Comparison of ENCODE assay signal across 8 mouse cellular contexts in genomic region chr4:34613571-34614145, GRCm38 (mm10). TPM values are rescaled to one million over a fixed set of nuclear protein-coding genes. Genes with fewer than 3 reads are reported as not detected.
DNase-seq lines count a peak whose midpoint lies in the region; ATAC-seq and TF ChIP-seq lines count a peak whose summit lies in the region.

No protein-coding gene starts in this region.

- TF ChIP-seq CTCF in kidney, adult 2 months (conservative IDR thresholded peaks at IDR 0.05; ENCODE audit: insufficient read depth, insufficient read length, low read depth, low read length) = no peak

- H3K27ac ChIP-seq in heart, embryonic 12.5 days (ENCODE audit: poor library complexity, severe bottlenecking) = no peak overlapping the region
- H3K27ac ChIP-seq in embryonic facial prominence, embryonic 15.5 days (replicated peaks) = peak overlapping the region; percentile 93; the same call in 1 of the 2 replicates
- H3K27ac ChIP-seq in kidney, adult 2 months (ENCODE audit: insufficient read depth, low read depth, low read length) = peak overlapping the region; percentile 90
- H3K27ac ChIP-seq in lung, embryonic 15.5 days = no peak overlapping the region

- 76% methylated on average over 6 of the region's 6 CpGs for WGBS in heart, embryonic 12.5 days
- WGBS in embryonic facial prominence, embryonic 15.5 days = 49% methylated on average over 6 of the region's 6 CpGs
- WGBS in kidney, adult 2 months = 20% methylated on average over 6 of the region's 6 CpGs
- WGBS in lung, embryonic 15.5 days = 54% methylated on average over 6 of the region's 6 CpGs

- H3K4me2 ChIP-seq in heart, embryonic 12.5 days = peak overlapping the region; percentile 91
- H3K4me2 ChIP-seq in embryonic facial prominence, embryonic 15.5 days (replicated peaks) = peak overlapping the region; percentile 81
- peak overlapping the region; percentile 80 for H3K4me2 ChIP-seq in lung, embryonic 15.5 days

- no peaks in the 10 kb centered on the region for H3K27me3 ChIP-seq in heart, embryonic 12.5 days (replicated peaks)
- no peaks in the 10 kb centered on the region for H3K27me3 ChIP-seq in embryonic facial prominence, embryonic 15.5 days
- H3K27me3 ChIP-seq in kidney, adult 2 months (replicated peaks; ENCODE audit: control insufficient read depth, insufficient read depth, low read length) = no peaks in the 10 kb centered on the region
- no peaks in the 10 kb centered on the region for H3K27me3 ChIP-seq in lung, embryonic 15.5 days

- H3K4me3 ChIP-seq in heart, embryonic 12.5 days = peak overlapping the region; percentile 96
- peak overlapping the region; percentile 89 for H3K4me3 ChIP-seq in embryonic facial prominence, embryonic 15.5 days (replicated peaks)
- peak overlapping the region; percentile 17 for H3K4me3 ChIP-seq in kidney, adult 2 months (ENCODE audit: insufficient read depth, low read depth, low read length)
- peak overlapping the region; percentile 85 for H3K4me3 ChIP-seq in lung, embryonic 15.5 days

- no peak for TF ChIP-seq POLR2A in kidney, adult 2 months (IDR thresholded peaks at IDR 0.05; ENCODE audit: low read depth, low read length)

- peaks cover 21% of the 10 kb centered on the region for H3K4me1 ChIP-seq in heart, embryonic 12.5 days (replicated peaks)
- peaks cover 25% of the 10 kb centered on the region for H3K4me1 ChIP-seq in embryonic facial prominence, embryonic 15.5 days
- H3K4me1 ChIP-seq in kidney, adult 2 months (ENCODE audit: control insufficient read depth, insufficient read depth, low read length) = peaks cover 6% of the 10 kb centered on the region; the same call in 1 of the 2 replicates
- H3K4me1 ChIP-seq in lung, embryonic 15.5 days = peaks cover 22% of the 10 kb centered on the region

- intact Hi-C loops in gastrocnemius, postnatal 36 days (cut with DNase I) = loop anchor here (10.0 kb wide), 1 partner anchor 161 kb away; the partner anchor contains the start of gene Smim8

- H3K36me3 ChIP-seq in heart, embryonic 12.5 days = peaks cover 7% of the 10 kb centered on the region
- peaks cover 11% of the 10 kb centered on the region; the same call in 1 of the 2 replicates for H3K36me3 ChIP-seq in embryonic facial prominence, embryonic 15.5 days
- no peaks in the 10 kb centered on the region for H3K36me3 ChIP-seq in kidney, adult 2 months (ENCODE audit: control insufficient read depth, insufficient read depth, low read length)
- peaks cover 7% of the 10 kb centered on the region for H3K36me3 ChIP-seq in lung, embryonic 15.5 days

- no peak for DNase-seq in heart, adult 18-20 months
- DNase-seq in MEL-GATA-1-ER (ENCODE audit: extremely low read depth, low read depth) = peak; percentile 36
- DNase-seq in kidney, adult 2 months = peak; percentile 61
- peak; percentile 50 for DNase-seq in testis, postnatal 10 days (ENCODE audit: low spot score)
- DNase-seq in gastrocnemius, postnatal 36 days = no peak

- H3K9me3 ChIP-seq in heart, embryonic 12.5 days (replicated peaks) = no peaks in the 10 kb centered on the region
- H3K9me3 ChIP-seq in embryonic facial prominence, embryonic 15.5 days (replicated peaks) = no peaks in the 10 kb centered on the region
- no peaks in the 10 kb centered on the region for H3K9me3 ChIP-seq in lung, embryonic 15.5 days

- H3K9ac ChIP-seq in heart, embryonic 12.5 days = peak overlapping the region; percentile 97
- H3K9ac ChIP-seq in embryonic facial prominence, embryonic 15.5 days = peak overlapping the region; percentile 92
- peak overlapping the region; percentile 89 for H3K9ac ChIP-seq in lung, embryonic 15.5 days

- no peak for ATAC-seq in heart, embryonic 12.5 days (ENCODE audit: insufficient number of reproducible peaks, low FRiP score)
- no peak for ATAC-seq in embryonic facial prominence, embryonic 15.5 days (ENCODE audit: insufficient number of reproducible peaks, low FRiP score, low TSS enrichment, low read depth)
- no peak for ATAC-seq in lung, embryonic 15.5 days (ENCODE audit: borderline replicate concordance, extremely low read depth, low FRiP score, low TSS enrichment)

RNA-seq across cellular contexts. Expression of gene Orc3, which starts 1.1 kb away (rescaled TPM):
- 76.2 and 82.2 TPM in 2 replicates for polyA plus RNA-seq in heart, embryonic 12.5 days (2016; fragmentation: Nextera tagmentation; extraction: Ambion mirVana)
- total RNA-seq in heart, adult 18-20 months (2021) = 10 to 100 TPM; 31.5 to 33.9 TPM
- polyA plus RNA-seq in embryonic facial prominence, embryonic 15.5 days (2015; fragmentation: Nextera tagmentation; extraction: Ambion mirVana) = 72.8 and 75.4 TPM in 2 replicates
- 16.6 and 18.7 TPM in 2 replicates for polyA plus RNA-seq in kidney, adult 2 months (2012; rRNA removed)
- 84.7 and 93.2 TPM in 2 replicates for polyA plus RNA-seq in lung, embryonic 15.5 days (2015; fragmentation: Nextera tagmentation; extraction: Ambion mirVana)
- 10 to 100 TPM; 32.7 to 36.2 TPM for total RNA-seq in gastrocnemius, postnatal 36 days (2021)

RNA-seq across cellular contexts. Expression of gene Rars2, which starts 1.1 kb away (rescaled TPM):
- polyA plus RNA-seq in heart, embryonic 12.5 days (2016; fragmentation: Nextera tagmentation; extraction: Ambion mirVana) = 53.7 and 62.1 TPM in 2 replicates
- total RNA-seq in heart, adult 18-20 months (2021) = 10 to 100 TPM; 22.5 to 25.4 TPM
- 53.6 and 60.7 TPM in 2 replicates for polyA plus RNA-seq in embryonic facial prominence, embryonic 15.5 days (2015; fragmentation: Nextera tagmentation; extraction: Ambion mirVana)
- polyA plus RNA-seq in kidney, adult 2 months (2012; rRNA removed) = 17.8 and 21.2 TPM in 2 replicates
- 60.8 and 61.0 TPM in 2 replicates for polyA plus RNA-seq in lung, embryonic 15.5 days (2015; fragmentation: Nextera tagmentation; extraction: Ambion mirVana)
- 10 to 100 TPM; 15.2 to 18.2 TPM for total RNA-seq in gastrocnemius, postnatal 36 days (2021)

Comparison
In these comparisons a context has a peak if more than half of its experiments do, and no peak if none do; other contexts are left out.
1. H3K27ac ChIP-seq: peak in embryonic facial prominence, embryonic 15.5 days (single experiment) and kidney, adult 2 months (single experiment); none in heart, embryonic 12.5 days (single experiment) and lung, embryonic 15.5 days (single experiment).
2. H3K4me3 ChIP-seq: peak in every context shown above with its lines; median percentile 96 in heart, embryonic 12.5 days; 89 in embryonic facial prominence, embryonic 15.5 days; 85 in lung, embryonic 15.5 days; 17 in kidney, adult 2 months.
3. DNase-seq: peak in MEL-GATA-1-ER (single experiment), kidney, adult 2 months (single experiment) and testis, postnatal 10 days (single experiment); none in heart, adult 18-20 months (0 of 2) and gastrocnemius, postnatal 36 days (0 of 2).
4. Peak in every context shown above with its lines, with median percentiles within 50 percentile points of each other: H3K4me2 ChIP-seq and H3K9ac ChIP-seq.